ENCODE assay signal across 9 mouse cellular contexts in genomic region chr13:69737444-69738185, GRCm38 (mm10). TPM values are rescaled to one million over a fixed set of nuclear protein-coding genes. Genes with fewer than 3 reads are reported as not detected.
DNase-seq lines count a peak whose midpoint lies in the region; ATAC-seq and TF ChIP-seq lines count a peak whose summit lies in the region.
"Had no signal": no experiment of that assay in that cellular context is flagged by ENCODE, and none has a peak within 500 bp of the region (broad histone marks: within the 10 kb centered on the region; RNA-seq: fewer than 3 reads in every experiment).

No protein-coding gene starts in this region.

- WGBS in forebrain, embryonic 13.5 days = 8% methylated on average over 17 of the region's 19 CpGs
- 7% methylated on average over 13 of the region's 19 CpGs for WGBS in liver, embryonic 15.5 days (ENCODE audit: insufficient replicate concordance)

- H3K27ac ChIP-seq in gastrocnemius, adult 2 months = no peak overlapping the region
- H3K27ac ChIP-seq in forebrain, embryonic 13.5 days = no peak overlapping the region
- H3K27ac ChIP-seq in liver, embryonic 15.5 days (replicated peaks) = no peak overlapping the region

- DNase-seq in gastrocnemius, adult 2 months = no peak
- DNase-seq in gastrocnemius, adult 8-10 months (ENCODE audit: low spot score in 2 of 2) = no peak
- DNase-seq in ES-CJ7 (ENCODE audit: low read depth, low spot score) = peak; percentile 5
- DNase-seq in thymus, postnatal 36 days = no peak
- DNase-seq in thymus, postnatal 10 days (ENCODE audit: low spot score in 2 of 2) = no peak
- no peak for DNase-seq in adrenal gland, adult 2 months
- DNase-seq: B cell, adult 2 months had no signal

- H3K9me3 ChIP-seq in forebrain, embryonic 13.5 days (replicated peaks) = no peaks in the 10 kb centered on the region
- no peaks in the 10 kb centered on the region for H3K9me3 ChIP-seq in liver, embryonic 15.5 days (replicated peaks)

- H3K9ac ChIP-seq in forebrain, embryonic 13.5 days = peak overlapping the region; percentile 89
- H3K9ac ChIP-seq in liver, embryonic 15.5 days = no peak overlapping the region

- intact Hi-C loops in gastrocnemius, adult 2 months (cut with DNase I) = no loop called here

- H3K4me2 ChIP-seq in forebrain, embryonic 13.5 days = peak overlapping the region; percentile 74
- peak overlapping the region; percentile 68 for H3K4me2 ChIP-seq in liver, embryonic 15.5 days

- no peak for TF ChIP-seq CTCF in gastrocnemius, adult 2 months (IDR thresholded peaks at IDR 0.05)

- peak overlapping the region; percentile 81; the same call in 1 of the 2 replicates for H3K4me3 ChIP-seq in gastrocnemius, adult 2 months
- peak overlapping the region; percentile 82 for H3K4me3 ChIP-seq in forebrain, embryonic 13.5 days
- no peak overlapping the region; the same call in 1 of the 2 replicates for H3K4me3 ChIP-seq in liver, embryonic 15.5 days (replicated peaks)

- H3K36me3 ChIP-seq in forebrain, embryonic 13.5 days (ENCODE audit: poor library complexity, severe bottlenecking) = peaks cover 5% of the 10 kb centered on the region; the same call in 1 of the 2 replicates
- no peaks in the 10 kb centered on the region for H3K36me3 ChIP-seq in liver, embryonic 15.5 days (replicated peaks)

- peaks cover 36% of the 10 kb centered on the region for H3K27me3 ChIP-seq in forebrain, embryonic 13.5 days
- peaks cover 76% of the 10 kb centered on the region for H3K27me3 ChIP-seq in liver, embryonic 15.5 days

- ATAC-seq in forebrain, embryonic 13.5 days = no peak
- no peak for ATAC-seq in liver, embryonic 15.5 days (ENCODE audit: insufficient read depth)

- peaks cover 49% of the 10 kb centered on the region for H3K4me1 ChIP-seq in forebrain, embryonic 13.5 days
- H3K4me1 ChIP-seq in liver, embryonic 15.5 days (replicated peaks) = no peaks in the 10 kb centered on the region

RNA-seq across cellular contexts. Expression of gene Ube2ql1, which starts 2.1 kb away (rescaled TPM):
- 1 to 10 TPM in 1 of 2 experiments, under 1 TPM in 1; 0.64 to 1.3 TPM for total RNA-seq in gastrocnemius, adult 2 months (2021)
- under 1 TPM; 0.40 to 0.94 (median 0.55) TPM for total RNA-seq in gastrocnemius, adult 8-10 months (2022)
- polyA plus RNA-seq in forebrain, embryonic 13.5 days (2015; fragmentation: Nextera tagmentation; extraction: Ambion mirVana) = 10.5 and 11.4 TPM in 2 replicates
- polyA plus RNA-seq in liver, embryonic 15.5 days (2015; fragmentation: Nextera tagmentation; extraction: Ambion mirVana) = 0.05 and 0.16 TPM in 2 replicates
- total RNA-seq in adrenal gland, adult 2 months (2021) = 1 to 10 TPM; 1.1 to 3.1 TPM
- polyA plus RNA-seq in adrenal gland, adult 2 months (2012; rRNA removed) = 2.0 and 2.8 TPM in 2 replicates
